Mouse (Mus musculus): ENCODE data around the gene Aaas. TPM values are rescaled to one million over a fixed set of nuclear protein-coding genes. Genes with fewer than 3 reads are reported as not detected.

The Aaas gene
- polyA plus RNA-seq (2015; fragmentation: Nextera tagmentation; extraction: Ambion mirVana) = 60.9 and 61.9 TPM in 2 replicates

GRCm38 (mm10) chr15:102350138-102350941, at the start of gene Aaas:
TSS of gene Aaas (minus strand) at chr15:102350771.
- Histone ChIP-seq H3K4me1 (replicated peaks) (peaks cover 25% of the 10 kb centered on the region), H3K27me3 (peaks cover 17% of the 10 kb centered on the region), H3K4me2 (peak within 1 kb of the TSS; percentile 88), H3K9me3 (replicated peaks) (no peaks in the 10 kb centered on the region), H3K4me3 (replicated peaks) (peak within 1 kb of the TSS; percentile 89), H3K36me3 (peaks cover 22% of the 10 kb centered on the region), H3K9ac (peak within 1 kb of the TSS; percentile 92), H3K27ac (peak within 1 kb of the TSS; percentile 82)
- WGBS (ENCODE audit: insufficient replicate concordance) = under 1% methylated on average over 56 of the region's 56 CpGs
- DNase-seq (peak; percentile 91), ATAC-seq (ENCODE audit: low read depth) (peak; percentile 91)

GRCm38 (mm10) chr15:102399229-102400221, 49.0 kb upstream of the Aaas start:
- H3K9me3 ChIP-seq (replicated peaks) = no peaks in the 10 kb centered on the region
- peak overlapping the region; percentile 80 for H3K9ac ChIP-seq
- H3K4me2 ChIP-seq = peak overlapping the region; percentile 82
- peak overlapping the region; percentile 83 for H3K27ac ChIP-seq
- H3K27me3 ChIP-seq = no peaks in the 10 kb centered on the region
- H3K4me3 ChIP-seq (replicated peaks) = peak overlapping the region; percentile 69
- 2% methylated on average over 34 of the region's 34 CpGs for WGBS (ENCODE audit: insufficient replicate concordance)
- no peaks in the 10 kb centered on the region for H3K36me3 ChIP-seq
- ATAC-seq (ENCODE audit: low read depth) = peak; percentile 79
- peaks cover 78% of the 10 kb centered on the region for H3K4me1 ChIP-seq (replicated peaks)
- DNase-seq = peak; percentile 74

- Histone ChIP-seq H3K36me3 (no peaks in the 10 kb centered on the region), H3K9ac (peak overlapping the region; percentile 80; the same call in 1 of the 2 replicates), H3K4me2 (peak overlapping the region; percentile 82), H3K27me3 (no peaks in the 10 kb centered on the region), H3K4me1 (replicated peaks) (peaks cover 81% of the 10 kb centered on the region), H3K9me3 (replicated peaks) (no peaks in the 10 kb centered on the region), H3K4me3 (replicated peaks) (peak overlapping the region; percentile 69), H3K27ac (peak overlapping the region; percentile 83)
- 62% methylated on average over 5 of the region's 5 CpGs for WGBS (ENCODE audit: insufficient replicate concordance)
- no peak for ATAC-seq (ENCODE audit: low read depth)
- no peak for DNase-seq
Measured at GRCm38 (mm10) chr15:102398629-102399028, 48.1 kb upstream of the Aaas start.

- Histone ChIP-seq H3K27ac (peak overlapping the region; percentile 71), H3K9ac (peak overlapping the region; percentile 24; the same call in 1 of the 2 replicates), H3K4me3 (replicated peaks) (no peak overlapping the region), H3K9me3 (replicated peaks) (no peaks in the 10 kb centered on the region), H3K4me1 (replicated peaks) (peaks cover 81% of the 10 kb centered on the region), H3K36me3 (no peaks in the 10 kb centered on the region), H3K27me3 (no peaks in the 10 kb centered on the region), H3K4me2 (peak overlapping the region; percentile 1; the same call in 1 of the 2 replicates)
- WGBS (ENCODE audit: insufficient replicate concordance) = 8% methylated on average over 3 of the region's 3 CpGs
- ATAC-seq (ENCODE audit: low read depth) (peak; percentile 78), DNase-seq (peak; percentile 68)
Measured at GRCm38 (mm10) chr15:102395061-102395460, 44.5 kb upstream of the Aaas start.

- peak overlapping the region; percentile 71 for H3K27ac ChIP-seq
- peaks cover 71% of the 10 kb centered on the region for H3K4me1 ChIP-seq (replicated peaks)
- H3K27me3 ChIP-seq = no peaks in the 10 kb centered on the region
- H3K9me3 ChIP-seq (replicated peaks) = no peaks in the 10 kb centered on the region
- no peak for ATAC-seq (ENCODE audit: low read depth)
- no peak overlapping the region for H3K9ac ChIP-seq
- H3K4me2 ChIP-seq = no peak overlapping the region
- no peak for DNase-seq
- H3K36me3 ChIP-seq = no peaks in the 10 kb centered on the region
- no peak overlapping the region for H3K4me3 ChIP-seq (replicated peaks)
Measured at GRCm38 (mm10) chr15:102393584-102394014, 43.0 kb upstream of the Aaas start.

- Histone ChIP-seq H3K9ac (no peak overlapping the region), H3K9me3 (replicated peaks) (no peaks in the 10 kb centered on the region), H3K27me3 (no peaks in the 10 kb centered on the region), H3K4me3 (replicated peaks) (no peak overlapping the region), H3K27ac (peak overlapping the region; percentile 71), H3K4me1 (replicated peaks) (peaks cover 65% of the 10 kb centered on the region), H3K4me2 (no peak overlapping the region), H3K36me3 (no peaks in the 10 kb centered on the region)
- no peak for DNase-seq
- no peak for ATAC-seq (ENCODE audit: low read depth)
- 27% methylated on average over 2 of the region's 2 CpGs for WGBS (ENCODE audit: insufficient replicate concordance)
Measured at GRCm38 (mm10) chr15:102392520-102392919, 41.9 kb upstream of the Aaas start.

- ATAC-seq (ENCODE audit: low read depth) = no peak
- no peaks in the 10 kb centered on the region for H3K9me3 ChIP-seq (replicated peaks)
- 54% methylated on average over 3 of the region's 3 CpGs for WGBS (ENCODE audit: insufficient replicate concordance)
- no peak overlapping the region for H3K4me2 ChIP-seq
- no peaks in the 10 kb centered on the region for H3K27me3 ChIP-seq
- H3K36me3 ChIP-seq = no peaks in the 10 kb centered on the region
- H3K9ac ChIP-seq = no peak overlapping the region
- H3K4me1 ChIP-seq (replicated peaks) = peaks cover 40% of the 10 kb centered on the region
- no peak overlapping the region for H3K4me3 ChIP-seq (replicated peaks)
- H3K27ac ChIP-seq = no peak overlapping the region
- DNase-seq = no peak
Measured at GRCm38 (mm10) chr15:102388942-102389341, 38.4 kb upstream of the Aaas start.

- H3K27ac ChIP-seq = no peak overlapping the region
- H3K27me3 ChIP-seq = no peaks in the 10 kb centered on the region
- no peaks in the 10 kb centered on the region for H3K36me3 ChIP-seq
- no peak overlapping the region for H3K4me3 ChIP-seq (replicated peaks)
- no peak for DNase-seq
- H3K9ac ChIP-seq = no peak overlapping the region
- H3K9me3 ChIP-seq (replicated peaks) = no peaks in the 10 kb centered on the region
- WGBS (ENCODE audit: insufficient replicate concordance) = 36% methylated on average over 9 of the region's 9 CpGs
- H3K4me2 ChIP-seq = no peak overlapping the region
- H3K4me1 ChIP-seq (replicated peaks) = peaks cover 23% of the 10 kb centered on the region
- ATAC-seq (ENCODE audit: low read depth) = peak; percentile 65; the same call in 1 of the 2 replicates
Measured at GRCm38 (mm10) chr15:102386640-102387039, 36.1 kb upstream of the Aaas start.

GRCm38 (mm10) chr15:102383671-102384070, 33.1 kb upstream of the Aaas start:
- no peak for ATAC-seq (ENCODE audit: low read depth)
- no peaks in the 10 kb centered on the region for H3K27me3 ChIP-seq

GRCm38 (mm10) chr15:102381575-102381974, 31.0 kb upstream of the Aaas start:
- DNase-seq (peak; percentile 59), ATAC-seq (ENCODE audit: low read depth) (peak; percentile 38; the same call in 1 of the 2 replicates)
- Histone ChIP-seq H3K4me2 (no peak overlapping the region), H3K9ac (no peak overlapping the region), H3K36me3 (no peaks in the 10 kb centered on the region), H3K4me1 (replicated peaks) (peaks cover 30% of the 10 kb centered on the region), H3K27me3 (no peaks in the 10 kb centered on the region), H3K27ac (no peak overlapping the region), H3K9me3 (replicated peaks) (no peaks in the 10 kb centered on the region), H3K4me3 (replicated peaks) (no peak overlapping the region)
- 1% methylated on average over 7 of the region's 7 CpGs for WGBS (ENCODE audit: insufficient replicate concordance)

More at GRCm38 (mm10) chr15:102383671-102384070, 33.1 kb upstream of the Aaas start:
- Histone ChIP-seq H3K9ac (no peak overlapping the region), H3K36me3 (no peaks in the 10 kb centered on the region), H3K4me2 (no peak overlapping the region), H3K9me3 (replicated peaks) (no peaks in the 10 kb centered on the region), H3K4me1 (replicated peaks) (peaks cover 16% of the 10 kb centered on the region), H3K27ac (no peak overlapping the region), H3K4me3 (replicated peaks) (no peak overlapping the region)
- DNase-seq = no peak
- WGBS (ENCODE audit: insufficient replicate concordance) = 57% methylated on average over 6 of the region's 6 CpGs

GRCm38 (mm10) chr15:102377810-102378262, 27.3 kb upstream of the Aaas start:
- ATAC-seq (ENCODE audit: low read depth) (no peak), DNase-seq (no peak)
- Histone ChIP-seq H3K9ac (peak overlapping the region; percentile 75; the same call in 1 of the 2 replicates), H3K27me3 (peaks cover 23% of the 10 kb centered on the region), H3K4me1 (replicated peaks) (peaks cover 34% of the 10 kb centered on the region), H3K36me3 (no peaks in the 10 kb centered on the region), H3K9me3 (replicated peaks) (no peaks in the 10 kb centered on the region), H3K27ac (peak overlapping the region; percentile 58; the same call in 1 of the 2 replicates), H3K4me2 (peak overlapping the region; percentile 98), H3K4me3 (replicated peaks) (peak overlapping the region; percentile 68; the same call in 1 of the 2 replicates)
- WGBS (ENCODE audit: insufficient replicate concordance) = 7% methylated on average over 10 of the region's 10 CpGs
